Mouse (Mus musculus): Measurements from ENCODE around the gene Pde1a.

DNA sequence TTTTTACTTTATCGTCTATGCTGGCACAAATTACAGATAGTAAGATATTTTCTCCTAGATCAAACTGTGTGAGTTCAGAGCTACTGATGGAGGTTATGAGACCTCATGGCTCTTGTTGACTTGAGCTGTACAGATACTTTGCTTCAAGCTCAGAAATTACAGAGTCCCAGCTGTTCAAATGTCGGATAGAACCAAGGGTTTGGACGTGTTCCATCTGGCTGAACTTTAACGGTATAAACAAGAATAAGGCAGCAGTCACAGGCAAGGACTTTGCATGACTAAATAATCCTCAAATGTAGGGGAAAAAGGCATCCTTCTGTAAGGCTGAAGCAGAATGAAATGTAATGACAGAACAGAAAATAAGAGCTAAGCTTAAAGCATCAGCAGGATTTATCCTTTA, 116.2 kb downstream of the Pde1a start:
- TF ChIP-seq CTCF (IDR thresholded peaks at IDR 0.05; ENCODE audit: insufficient read depth, low read length) (no peak), POLR2A (IDR thresholded peaks at IDR 0.05; ENCODE audit: borderline replicate concordance, extremely low read depth, low read depth, low read length) (no peak)

Data from lung, adult 2 months (tissue).